Mouse (Mus musculus): ENCODE measurements around the gene R3hdm2.

R3hdm2 gene

DNA sequence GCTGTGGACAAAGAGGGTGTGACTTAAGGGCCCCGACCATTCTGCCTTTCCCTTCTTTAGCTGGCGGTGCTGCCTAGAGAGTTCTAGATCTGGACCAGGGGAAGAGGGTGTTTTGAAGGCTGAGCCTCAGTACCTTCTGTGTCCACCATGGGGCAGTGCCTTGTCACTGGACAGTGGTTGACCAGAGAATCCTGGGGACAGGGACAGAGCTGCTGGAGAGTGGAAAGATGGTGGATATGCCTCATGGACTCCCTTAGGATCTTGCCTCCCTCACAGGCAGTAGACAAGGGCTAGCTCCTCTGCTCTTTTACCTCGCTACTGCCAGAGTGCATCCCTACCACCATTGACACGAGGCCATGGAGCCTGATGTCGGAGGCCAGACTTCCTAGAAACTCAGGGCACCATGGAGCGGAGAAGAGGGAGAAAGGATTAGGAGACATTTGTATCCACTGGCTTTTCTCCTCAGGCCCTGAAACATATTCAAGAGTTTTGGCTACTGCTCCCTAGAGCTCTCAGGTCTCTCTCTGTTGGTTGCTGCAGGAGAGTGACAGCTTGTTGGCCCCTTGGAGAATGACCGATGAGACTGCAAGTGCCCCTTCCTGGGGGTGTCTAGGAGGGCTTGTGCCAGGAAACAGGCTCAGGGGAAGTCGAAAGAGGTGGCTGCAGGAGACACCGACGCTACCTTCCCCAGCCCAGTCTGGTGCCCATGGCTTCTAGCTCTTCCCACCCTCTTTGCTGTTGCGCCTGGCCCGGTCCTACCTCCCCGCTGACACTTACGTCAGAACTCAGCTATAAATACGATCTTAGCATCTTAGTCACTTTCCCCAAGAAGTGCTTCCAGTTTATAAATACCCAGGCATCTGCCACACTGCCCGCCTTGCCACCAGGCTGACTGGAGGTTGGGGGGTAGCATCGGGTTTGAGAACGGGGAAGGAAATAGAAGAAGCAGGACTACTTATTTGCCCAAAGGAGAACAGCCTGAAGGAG lies 25.9 kb upstream of the R3hdm2 start, which contains the start of gene Inhbe:
Gene Inhbe, minus strand, starts transcription at position 503 of the 987 bp plus-strand sequence.
- peak; percentile 95 for DNase-seq (ENCODE audit: low read depth, low spot score)

DNA sequence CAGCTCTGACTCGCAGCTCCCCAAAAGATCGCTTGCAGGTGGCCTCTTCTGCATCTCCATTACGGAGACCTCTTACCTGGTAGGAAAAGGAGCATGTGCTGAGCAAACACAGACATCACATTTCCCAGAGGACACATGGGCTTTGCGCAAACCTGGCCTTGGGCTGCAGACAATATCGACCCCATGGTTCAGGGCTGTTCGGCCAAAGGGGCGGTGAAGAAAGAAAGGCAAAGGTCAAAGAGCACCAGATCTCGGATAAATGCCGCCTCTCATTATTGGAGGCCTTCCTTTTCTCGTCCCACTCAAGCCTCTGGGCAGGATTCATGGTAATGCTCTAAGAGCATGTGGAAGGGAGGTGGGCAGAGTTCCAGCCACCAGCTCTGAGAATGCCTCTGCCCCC lies 24.8 kb upstream of the R3hdm2 start:
- no peak for DNase-seq (ENCODE audit: low read depth, low spot score)

DNA sequence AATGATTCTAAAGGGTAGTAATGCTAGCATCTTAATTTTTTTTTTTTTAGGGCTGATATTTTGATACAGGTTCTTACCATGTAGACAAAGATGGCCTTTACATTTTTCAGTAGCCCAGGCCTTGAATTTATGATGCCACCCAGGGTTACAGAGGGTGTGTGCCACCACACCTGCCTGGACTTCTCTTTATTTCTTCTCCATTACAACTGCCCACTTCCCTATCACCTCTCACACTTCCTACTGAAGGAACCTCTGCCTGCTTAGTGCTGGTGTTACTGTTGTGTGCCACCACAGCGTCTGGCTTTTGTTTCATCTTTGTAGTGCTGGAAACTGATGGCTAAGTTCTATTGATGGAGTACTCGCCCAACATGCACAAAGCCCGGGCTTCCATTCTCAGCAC lies 19.4 kb upstream of the R3hdm2 start:
- no peak for DNase-seq (ENCODE audit: low read depth, low spot score)

DNA sequence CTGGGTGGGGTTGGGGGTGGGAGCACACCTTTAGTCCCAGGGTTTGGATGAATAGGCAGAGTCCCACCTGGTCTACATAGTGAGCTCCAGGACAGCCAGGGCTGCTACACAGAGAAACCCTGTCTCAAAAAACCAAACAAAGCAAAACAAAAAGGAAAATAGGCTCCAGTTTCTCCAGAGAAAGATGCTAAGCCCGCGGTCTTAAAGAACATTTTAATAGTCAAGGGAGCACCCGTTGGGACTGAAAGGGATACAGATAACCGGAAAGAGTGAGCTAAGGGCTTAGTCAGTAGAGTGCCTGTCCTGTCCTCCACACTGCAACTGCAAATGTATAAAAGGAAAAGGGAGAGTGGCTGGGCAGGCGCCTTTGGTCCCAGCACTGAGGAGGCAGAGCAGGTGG lies 13.0 kb upstream of the R3hdm2 start:
- DNase-seq (ENCODE audit: low read depth, low spot score), result no peak

DNA sequence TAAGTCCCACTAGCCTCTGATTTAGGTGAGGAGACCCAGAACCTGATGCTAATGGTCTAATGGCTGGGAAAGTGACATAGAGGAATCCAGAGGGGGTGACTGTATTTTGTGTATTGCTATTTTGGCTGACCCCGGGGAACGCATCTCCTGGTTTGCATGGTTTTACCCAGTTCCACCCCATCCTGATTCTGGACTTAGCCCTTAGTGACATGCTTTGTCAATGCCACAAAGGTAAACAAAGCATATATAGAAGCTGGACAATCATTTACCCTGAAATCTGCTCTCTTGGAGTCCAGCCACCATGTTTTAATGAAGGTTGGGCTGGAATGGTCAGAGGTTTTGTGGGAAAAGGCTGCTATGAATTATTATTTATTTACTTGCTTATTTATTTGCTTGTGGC lies 11.9 kb upstream of the R3hdm2 start:
- DNase-seq (ENCODE audit: low read depth, low spot score), result no peak

DNA sequence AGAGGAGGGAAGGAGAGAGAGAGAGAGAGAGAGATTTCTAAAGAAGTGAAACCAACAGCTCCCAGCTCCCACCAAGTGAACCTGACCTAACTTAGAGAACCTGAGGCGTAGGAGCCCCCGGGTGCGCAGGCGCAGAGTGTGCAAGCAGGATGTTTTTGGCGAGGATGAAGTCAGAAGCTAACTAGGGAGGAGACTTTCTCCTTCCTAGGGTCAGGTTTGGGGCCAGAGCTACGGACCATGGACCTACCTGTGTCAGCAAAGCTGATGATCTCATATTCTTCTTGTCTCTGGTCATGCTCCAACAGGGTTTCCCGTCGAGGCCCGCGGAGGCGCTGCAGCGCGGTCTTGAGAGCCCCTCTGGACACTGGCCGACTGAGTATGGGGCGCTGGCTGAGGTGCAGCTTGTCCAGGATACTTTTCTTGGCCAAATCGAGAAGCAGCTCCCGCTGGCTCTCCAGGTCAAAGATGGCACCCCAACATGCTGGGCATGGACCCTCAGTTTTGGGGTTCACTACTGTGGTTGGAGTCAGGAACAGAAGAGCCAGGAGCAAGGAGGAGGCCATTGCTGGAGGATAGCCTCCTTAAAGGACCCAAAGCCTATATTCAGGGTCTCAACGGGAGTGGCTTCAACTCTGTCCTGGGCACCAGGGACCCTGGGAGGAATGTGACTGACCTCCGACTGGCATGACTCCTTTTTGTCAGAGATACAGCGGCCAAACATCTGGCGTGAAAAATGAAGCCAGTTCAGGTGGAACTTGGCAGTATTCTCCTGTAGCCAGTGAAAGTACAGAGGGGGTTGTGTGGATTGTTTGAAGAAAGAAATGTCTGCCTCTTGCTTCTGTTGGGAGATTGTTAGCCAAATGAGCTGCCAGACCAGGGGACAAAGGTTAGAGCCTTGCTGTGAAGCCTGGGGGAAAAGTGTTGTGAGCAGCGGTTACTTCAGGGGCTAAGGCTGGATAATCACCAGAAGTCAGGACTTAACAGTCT lies 10.0 kb upstream of the R3hdm2 start, which contains the start of gene Inhbc:
Gene Inhbc, minus strand, starts transcription at position 598 of the 987 bp plus-strand sequence.
- no peak for DNase-seq (ENCODE audit: low read depth, low spot score)

DNA sequence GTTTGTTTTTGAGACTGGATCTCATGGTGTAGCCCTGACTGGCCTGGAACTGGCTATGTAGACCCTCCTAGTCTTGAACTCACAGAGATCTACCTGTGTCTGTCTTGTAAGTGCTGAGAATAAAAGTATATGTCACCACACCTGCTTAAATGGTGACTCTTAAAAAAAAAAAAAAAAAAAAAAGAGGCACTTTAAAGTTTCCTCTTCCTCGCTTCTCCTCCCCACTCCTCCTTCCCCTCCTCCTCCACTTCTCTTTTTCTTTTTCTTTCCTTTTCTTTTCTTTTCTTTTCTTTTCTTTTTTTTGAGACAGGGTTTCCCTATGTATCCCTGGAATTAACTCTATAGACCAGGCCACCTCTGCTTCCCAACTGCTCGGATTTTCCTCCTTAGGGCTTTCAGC lies 9.1 kb upstream of the R3hdm2 start:
- no peak for DNase-seq (ENCODE audit: low read depth, low spot score)

DNA sequence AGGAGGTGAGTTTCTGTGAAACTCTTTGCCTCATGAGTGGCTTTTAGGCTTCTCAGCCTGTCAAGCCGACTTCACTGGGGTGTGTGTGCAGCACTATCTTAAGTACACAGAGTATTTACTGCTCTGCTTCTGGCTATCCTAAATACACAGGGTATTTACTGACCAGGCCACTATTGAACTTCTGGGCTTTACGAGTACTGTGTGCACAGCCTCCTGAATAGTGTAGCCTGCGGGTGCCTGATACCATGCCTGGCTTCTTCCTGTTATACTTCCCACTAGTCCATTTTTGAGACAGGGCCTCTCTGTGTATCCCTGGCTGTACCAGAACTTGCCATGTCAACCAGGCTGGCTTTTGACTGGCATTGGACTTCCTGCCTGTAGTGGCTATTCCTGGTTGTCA lies 2.4 kb upstream of the R3hdm2 start:
- no peak for DNase-seq (ENCODE audit: low read depth, low spot score)

DNA sequence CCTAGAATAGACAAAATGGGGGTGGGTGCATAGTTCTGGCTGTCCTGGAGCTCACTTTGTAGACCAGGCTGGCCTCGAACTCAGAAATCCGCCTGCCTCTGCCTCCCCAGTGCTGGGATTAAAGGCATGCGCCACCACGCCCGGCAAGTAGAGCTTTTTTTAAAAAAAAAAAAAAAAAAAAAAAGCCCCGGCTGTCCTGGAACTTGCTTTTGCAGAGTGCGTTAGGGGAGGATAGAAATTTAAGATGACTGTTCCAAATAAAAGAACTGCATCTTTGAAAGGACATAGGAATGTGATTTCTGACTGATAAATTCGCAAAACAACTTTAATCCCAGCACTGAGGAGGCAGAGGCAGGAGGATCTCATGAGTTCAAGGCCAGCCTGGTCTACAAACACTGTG lies 473 bp upstream of the R3hdm2 start:
- DNase-seq (ENCODE audit: low read depth, low spot score), result no peak

DNA sequence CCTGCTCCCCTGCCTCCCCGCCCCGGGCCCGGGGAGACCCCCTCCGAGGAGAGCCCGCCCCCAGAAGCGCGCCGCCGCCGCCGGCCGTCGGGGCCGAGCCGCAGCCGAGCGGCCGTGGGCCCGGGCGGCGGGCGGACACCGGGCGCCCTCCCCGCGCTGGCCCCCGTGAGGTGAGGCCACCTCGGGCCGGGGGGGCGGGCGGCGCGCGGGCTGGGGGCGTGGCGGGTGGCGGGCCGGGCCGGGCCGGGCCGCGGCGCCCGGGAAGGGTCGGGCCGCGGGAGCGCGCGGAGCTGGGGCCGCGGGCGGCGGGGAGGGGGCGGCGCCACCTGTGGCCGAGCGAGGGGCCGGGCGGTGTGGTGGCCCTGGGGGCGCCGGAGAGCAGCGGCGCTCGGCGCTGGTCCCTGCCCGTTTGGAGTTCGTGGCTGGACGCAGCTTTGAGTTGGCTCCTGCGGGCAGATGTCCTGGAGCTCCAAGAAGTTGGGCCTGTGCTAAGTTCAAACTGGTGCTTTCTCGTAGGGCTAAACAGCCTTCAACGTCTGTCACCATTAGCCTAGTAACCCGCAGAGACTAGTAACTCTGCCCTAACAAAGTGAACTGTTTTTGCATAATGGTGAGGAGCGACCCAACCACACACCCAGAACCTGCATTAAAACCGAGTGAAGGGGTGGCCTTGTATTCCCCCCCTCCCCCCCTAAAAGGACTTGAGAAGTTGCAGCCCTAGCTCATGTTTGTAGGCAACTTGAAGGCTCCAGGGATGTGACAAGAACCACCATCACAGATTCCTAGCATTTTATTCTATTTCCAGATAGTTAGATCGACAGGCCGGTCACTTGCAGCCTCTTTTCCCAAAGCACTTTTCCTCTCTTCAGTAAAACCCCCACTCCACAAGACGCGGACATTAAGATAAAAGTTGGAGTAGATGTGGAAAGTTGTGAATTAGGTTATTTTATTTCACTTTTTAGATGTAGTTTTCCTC lies 928 bp downstream of the R3hdm2 start:
- no peak for DNase-seq (ENCODE audit: low read depth, low spot score)

DNA sequence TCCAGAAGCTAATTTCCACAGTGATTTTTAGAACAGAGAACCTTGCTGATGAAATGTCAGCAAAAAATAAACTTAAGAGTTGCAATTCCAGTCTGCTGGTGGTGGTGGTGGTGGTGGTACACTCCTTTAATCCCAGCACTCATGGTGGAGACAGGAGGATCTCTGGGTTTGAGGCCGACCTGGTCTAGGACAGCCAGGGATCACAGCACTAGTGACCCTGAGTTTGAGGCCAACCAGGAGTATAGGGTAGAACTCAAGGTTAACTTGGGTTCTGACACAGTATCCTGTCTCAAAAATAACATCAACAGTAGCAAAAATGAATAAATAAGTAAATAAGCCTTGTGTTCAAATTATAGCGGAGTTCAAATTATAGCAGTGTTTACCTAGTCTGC lies 1.6 kb downstream of the R3hdm2 start:
- no peak for DNase-seq (ENCODE audit: low read depth, low spot score)

DNA sequence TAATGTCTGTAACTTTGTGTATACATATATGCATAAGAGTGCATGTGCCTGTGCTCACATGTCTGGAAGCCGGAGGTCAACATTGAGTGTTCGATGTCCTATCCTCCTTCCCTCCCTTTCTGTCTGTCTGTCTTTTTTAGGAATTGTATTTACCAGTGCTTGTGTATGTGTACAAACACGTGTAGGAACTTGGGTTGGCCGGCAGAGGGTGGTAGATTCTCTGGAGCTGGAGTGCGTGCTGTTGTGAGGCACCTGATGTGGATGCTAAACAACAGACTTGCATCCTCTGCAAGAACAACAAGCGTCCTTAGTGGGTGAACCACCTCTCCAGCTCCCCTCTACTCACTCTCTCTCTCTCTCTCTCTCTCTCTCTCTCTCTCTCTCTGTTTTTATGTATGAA lies 11.6 kb downstream of the R3hdm2 start:
- DNase-seq (ENCODE audit: low read depth, low spot score), result no peak

DNA sequence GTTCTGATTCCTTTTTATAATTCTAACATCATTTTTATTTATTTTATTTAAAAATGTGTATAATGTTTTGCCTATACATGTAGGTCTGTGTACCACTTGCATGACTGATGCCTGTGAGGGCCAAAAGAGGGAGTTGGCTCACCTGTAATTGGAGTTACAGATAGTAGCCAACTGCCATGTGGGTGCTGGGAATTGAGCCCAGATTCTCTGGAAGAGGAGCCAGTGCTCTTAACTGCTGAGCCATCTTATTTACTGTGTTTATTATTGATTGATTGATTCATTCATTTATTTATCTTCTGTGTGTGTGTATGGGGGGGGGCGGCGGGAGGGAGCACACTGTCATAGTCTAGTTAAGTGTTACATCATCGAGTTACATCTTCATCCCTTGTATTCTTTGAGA lies 24.6 kb downstream of the R3hdm2 start:
- no peak for DNase-seq (ENCODE audit: low read depth, low spot score)

DNA sequence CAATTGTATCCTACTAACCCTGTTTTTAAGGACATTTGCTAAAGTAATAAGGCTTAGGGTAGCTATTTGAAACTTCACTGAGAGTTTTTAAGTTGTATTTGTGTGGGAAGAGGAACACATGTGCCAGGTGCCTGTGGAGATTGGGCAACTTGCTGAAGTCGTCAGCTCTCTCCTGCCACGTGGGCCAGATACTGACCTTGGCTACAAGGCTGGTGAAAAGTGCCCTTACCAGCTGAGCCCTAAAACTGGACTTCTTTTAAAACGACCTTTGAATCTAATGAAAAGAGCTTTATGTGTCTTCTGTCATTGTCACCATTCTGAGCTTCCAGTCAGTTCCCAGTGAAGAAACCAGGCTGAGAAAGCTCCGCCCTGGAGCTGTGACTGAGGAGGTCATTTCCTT lies 27.3 kb downstream of the R3hdm2 start:
- no peak for DNase-seq (ENCODE audit: low read depth, low spot score)

DNA sequence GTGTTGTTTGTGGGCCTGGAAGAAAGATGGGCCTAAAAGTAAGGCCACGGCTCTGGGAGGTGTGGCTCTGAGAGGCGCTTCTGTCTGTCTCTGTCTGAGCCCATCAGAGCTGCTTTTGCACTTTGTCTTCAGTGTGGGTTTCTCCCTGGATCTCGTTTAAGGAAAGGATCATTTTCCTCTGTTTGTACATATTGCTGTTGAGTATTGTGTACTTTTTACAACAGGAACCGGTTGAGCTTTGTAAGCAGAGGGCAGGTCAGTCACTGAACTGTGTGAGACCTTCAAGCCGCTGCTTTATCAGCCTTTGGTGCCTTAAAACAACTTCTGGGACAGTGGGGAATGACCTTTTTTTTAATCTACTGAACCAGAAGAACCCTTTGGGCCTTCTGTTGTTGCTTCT lies 32.0 kb downstream of the R3hdm2 start:
- no peak for DNase-seq (ENCODE audit: low read depth, low spot score)

DNA sequence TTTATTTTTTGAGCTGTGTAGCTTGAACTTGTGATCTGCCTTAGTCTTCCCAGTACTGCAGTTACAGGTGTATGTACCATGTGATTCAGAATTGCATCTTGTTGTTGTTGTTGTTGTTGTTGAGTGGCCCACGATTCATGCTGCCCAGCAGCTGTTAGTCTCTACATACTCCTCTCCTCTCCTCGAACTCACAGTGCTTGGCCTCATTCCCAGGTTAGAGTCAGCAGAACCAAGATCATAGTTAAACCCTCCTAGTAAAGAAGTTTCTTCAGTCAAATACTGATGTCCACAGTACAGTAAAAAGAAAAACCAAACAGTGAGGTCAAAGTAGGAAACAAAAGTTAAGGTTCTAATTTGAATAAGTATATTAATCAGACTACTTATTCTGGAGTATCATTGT lies 32.6 kb downstream of the R3hdm2 start:
- DNase-seq (ENCODE audit: low read depth, low spot score), result no peak

DNA sequence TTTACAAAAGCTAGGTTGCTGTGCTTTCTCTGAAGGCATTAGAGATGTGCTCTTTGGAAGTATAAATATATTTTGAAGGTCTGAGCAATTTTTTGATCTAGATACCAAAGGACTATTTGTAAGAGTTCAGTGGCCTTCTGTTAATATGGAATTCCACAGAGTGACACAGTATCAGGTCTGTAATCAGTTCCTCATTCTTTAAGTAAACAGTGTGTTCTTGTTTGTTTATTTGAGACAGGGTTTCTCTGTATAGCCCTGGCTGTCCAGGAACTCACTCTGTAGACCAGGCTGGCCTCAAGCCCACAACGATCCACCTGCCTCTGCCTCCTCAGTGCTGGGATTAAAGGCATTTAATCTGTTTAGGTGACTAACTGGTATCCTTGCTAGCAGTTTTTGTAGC lies 33.5 kb downstream of the R3hdm2 start:
- no peak for DNase-seq (ENCODE audit: low read depth, low spot score)

DNA sequence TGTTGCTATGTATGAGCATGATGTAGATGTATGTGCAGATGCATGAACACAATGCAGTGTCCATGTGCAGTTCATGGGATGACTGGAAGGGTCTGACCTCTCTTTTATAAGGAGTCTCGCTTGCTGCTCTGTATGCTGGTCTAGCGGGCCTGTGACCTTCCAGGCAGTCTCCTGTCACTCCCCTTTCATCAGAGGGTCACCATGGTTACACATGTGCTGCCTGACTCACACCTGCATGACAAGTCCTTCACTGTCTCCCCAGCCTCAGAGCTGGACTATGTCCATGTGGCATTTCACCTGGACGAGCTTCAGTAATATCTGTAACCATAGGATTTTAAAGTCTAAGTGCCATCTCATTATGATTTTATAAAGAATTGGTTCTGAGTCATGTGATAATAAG lies 34.0 kb downstream of the R3hdm2 start:
- no peak for DNase-seq (ENCODE audit: low read depth, low spot score)

DNA sequence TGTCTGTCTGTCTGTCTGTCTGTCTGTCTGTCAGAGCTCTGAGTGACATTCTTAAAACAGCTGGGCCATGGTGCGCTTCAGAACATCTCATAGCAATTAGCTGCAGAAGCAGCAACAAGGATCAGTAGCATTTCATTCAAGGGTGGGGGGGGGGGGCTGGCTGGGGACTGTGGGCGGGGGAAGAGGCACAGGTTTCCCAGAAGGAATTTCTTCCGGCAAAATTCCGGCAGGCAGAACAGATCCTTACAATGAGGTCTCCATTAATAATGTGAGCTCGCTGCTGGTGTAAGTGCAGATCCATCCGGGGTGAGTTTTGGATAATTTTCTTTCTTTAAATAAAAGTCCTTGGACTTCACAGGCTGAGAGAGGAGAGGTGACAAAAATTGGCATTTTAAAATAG lies 40.0 kb downstream of the R3hdm2 start:
- peak; percentile 33 for DNase-seq (ENCODE audit: low read depth, low spot score)

DNA sequence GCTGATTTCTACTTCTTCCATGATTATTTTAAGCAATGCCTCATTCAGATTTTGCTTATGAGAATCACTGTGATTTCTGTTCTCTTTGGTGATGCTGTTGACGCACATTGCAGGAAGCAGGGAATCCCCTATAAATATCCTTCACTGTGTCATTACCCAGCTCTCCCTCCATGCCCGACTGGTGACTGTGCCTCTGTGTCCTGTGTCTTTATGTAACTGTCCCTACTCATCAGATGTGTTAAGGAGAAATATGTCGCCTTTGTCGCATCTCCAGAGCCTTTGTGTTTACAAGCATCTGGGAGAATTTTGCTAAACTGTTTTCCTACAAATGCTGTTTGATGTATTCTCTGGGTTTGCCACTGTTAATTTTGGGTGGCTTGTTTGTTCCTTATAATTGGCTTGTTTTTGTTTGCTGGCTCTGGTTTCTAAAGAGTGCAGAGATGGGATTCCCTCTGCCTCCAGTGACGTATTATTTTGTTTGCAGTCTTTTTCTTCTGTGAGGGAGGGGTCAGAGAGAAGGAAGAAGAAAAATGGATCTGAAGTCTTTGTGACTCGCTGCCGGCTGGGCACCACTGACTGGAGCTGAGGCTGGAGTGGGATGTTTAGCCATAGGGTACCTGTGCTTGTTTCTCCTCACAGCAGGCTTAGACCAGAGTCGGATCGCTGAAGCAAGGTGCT lies 40.7 kb downstream of the R3hdm2 start:
- DNase-seq (ENCODE audit: low read depth, low spot score), result peak; percentile 82
